Mouse (Mus musculus) lung, adult 2 months (tissue): Measurements from ENCODE around the gene Taf3.

ENCODE experiments used
- CTCF ChIP-seq: fragments of 200-500 bp; IDR thresholded peaks from 2 replicates; pipeline ENCODE4 v1.5.1; 2011; ENCODE audit warnings: mild to moderate bottlenecking, low read length, control low read depth; ENCODE audit not compliant: insufficient read depth
- POLR2A ChIP-seq: fragments of 200-500 bp; IDR thresholded peaks from 2 replicates; pipeline ENCODE4 v1.6.1; 2011; ENCODE audit warnings: low read depth, mild to moderate bottlenecking, control low read depth, low read length, borderline replicate concordance; ENCODE audit errors: extremely low read depth

GRCm38 (mm10) chr2:9970579-9970978 is 77.8 kb downstream of the Taf3 start:
- TF ChIP-seq POLR2A = no peak
- no peak for TF ChIP-seq CTCF
